Mouse (Mus musculus): Measurements from ENCODE around the gene Noc4l. TPM values are rescaled to one million over a fixed set of nuclear protein-coding genes. Genes with fewer than 3 reads are reported as not detected.

Gene Noc4l
- total RNA-seq (2022) = 10 to 100 TPM; 20.0 to 31.3 (median 24.7) TPM

DNA sequence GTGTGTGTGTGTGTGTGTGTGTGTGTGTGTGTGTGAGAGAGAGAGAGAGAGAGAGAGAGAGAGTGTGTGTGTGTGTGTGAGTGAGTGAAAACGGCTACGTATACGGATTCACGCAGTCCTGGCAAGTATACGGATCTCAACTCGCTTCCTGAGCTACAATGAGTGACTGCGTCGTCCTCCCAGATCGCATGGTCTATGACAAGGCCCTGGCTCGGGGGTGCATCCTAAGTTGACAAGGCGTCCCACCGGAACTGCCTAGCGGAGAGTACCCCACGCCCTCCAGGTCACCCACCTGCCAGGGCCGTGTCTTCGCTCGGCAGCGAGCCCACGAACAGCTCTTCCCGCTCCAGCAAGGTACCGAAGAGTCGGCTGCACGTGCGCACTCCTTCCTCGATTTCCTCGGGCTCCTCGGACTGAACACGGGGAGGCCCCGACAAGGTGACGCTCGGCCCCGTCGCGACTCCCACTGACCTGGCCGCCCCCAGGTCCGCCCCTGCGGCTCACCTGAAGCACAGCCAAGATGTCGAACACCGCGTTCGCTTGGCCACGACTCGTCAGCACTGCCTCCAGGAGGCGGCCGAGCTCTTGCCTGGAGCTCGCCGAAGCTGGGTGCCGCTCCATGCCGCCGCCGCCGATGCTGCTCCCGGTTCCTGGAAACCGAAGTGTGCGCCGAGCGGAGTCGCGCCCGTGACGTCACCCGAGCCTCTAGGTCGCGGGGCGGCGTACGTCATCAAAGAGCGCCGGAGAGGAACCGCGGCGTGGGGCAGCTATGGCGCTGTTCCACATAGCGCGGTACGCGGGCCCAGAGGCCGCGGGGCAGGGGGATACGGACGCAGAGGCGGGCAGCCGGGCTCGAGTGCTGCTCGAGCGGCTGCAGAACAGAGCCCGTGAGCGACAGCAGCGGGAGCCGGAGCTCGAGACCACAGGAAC is at the start of gene Noc4l, which contains the start of gene Ddx51:
Noc4l (minus strand) TSS at position 699 of the 930 bp plus-strand sequence.
Ddx51 (plus strand) TSS at position 733 of the 930 bp plus-strand sequence.
- DNase-seq (ENCODE audit: low spot score in 2 of 2) = peak; percentile 90 to 97

GRCm38 (mm10) chr5:110698617-110699016 is 45.4 kb upstream of the Noc4l start:
- no peak for DNase-seq (ENCODE audit: low spot score in 2 of 2)

- DNase-seq (ENCODE audit: low spot score in 2 of 2) = no peak
These were observed 28.8 kb upstream of the Noc4l start for GRCm38 (mm10) chr5:110682041-110682440.

DNA sequence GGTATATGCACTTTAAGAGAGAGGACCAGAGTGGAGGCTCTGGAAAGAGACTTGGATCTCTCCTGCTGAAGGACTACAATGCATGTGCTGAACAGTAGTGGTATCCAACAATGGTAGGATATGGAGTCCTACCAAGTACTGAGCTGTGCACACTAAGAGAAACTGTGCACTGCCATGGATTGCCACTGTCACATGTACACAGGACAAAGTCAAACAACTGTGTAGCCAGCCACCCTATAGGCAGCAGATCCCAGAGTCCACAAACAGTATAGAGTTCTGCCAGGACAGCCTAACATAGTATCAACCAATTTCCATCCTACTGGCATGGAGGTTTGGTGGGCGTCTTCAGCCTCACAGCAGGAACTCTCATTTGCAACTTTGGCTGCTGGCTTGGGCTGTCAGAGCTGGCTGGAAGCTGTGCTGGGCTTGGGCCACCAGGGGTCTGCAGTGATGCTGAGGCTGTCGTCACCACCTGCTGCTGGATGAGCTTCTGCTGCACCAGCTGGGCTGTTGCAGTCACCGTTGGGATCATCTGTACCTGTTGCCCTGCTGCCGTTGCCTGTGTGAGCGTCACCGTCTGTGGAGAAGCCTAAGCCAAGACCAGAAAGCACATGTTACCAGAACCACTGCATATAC is 12.4 kb upstream of the Noc4l start:
- DNase-seq (ENCODE audit: low spot score in 2 of 2) = no peak

DNA sequence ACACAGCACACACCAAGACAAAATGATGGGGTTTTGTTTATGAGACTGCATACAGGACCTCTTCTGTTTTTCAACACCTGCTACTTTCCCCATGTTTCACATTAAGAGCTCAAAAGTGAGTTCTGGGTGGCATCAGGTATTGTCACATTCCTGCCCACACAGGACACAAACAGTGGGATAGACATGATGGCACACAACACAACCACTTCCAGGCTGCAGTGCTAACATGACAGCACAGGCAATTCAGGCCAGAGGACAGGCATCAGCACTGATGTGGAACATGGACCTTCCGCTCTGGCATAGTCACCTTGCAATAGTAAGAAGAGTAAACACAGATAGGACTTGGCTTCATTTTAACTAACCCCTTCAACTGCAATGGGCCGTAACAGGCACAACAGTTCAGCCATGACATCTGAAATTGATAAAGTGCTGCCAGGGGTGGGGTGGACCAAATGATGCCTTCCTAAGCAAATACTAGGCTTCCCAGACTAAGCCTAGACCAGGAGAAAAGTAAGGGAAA is 11.6 kb upstream of the Noc4l start:
- no peak for DNase-seq (ENCODE audit: low spot score in 2 of 2)

GRCm38 (mm10) chr5:110664041-110664440 is 10.8 kb upstream of the Noc4l start:
- no peak for DNase-seq (ENCODE audit: low spot score in 2 of 2)

DNA sequence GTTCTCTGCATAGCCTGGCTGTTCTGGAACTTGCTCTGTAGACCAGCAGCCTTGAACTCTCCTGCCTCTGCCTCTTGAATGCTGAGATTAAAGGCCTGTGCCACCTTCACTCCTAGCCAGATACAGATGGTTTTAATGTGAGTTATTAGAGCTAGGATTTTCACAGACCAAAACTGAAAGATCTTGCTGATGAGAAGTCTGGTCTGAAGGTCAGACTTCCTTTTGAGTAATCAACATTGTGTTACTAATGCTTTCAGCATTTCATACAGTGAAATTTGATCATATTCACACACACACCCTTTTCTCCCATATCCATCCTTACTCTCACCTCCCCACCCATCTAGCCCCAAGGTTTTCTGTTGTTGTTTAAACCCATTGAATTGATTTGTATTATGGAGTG is 6.5 kb upstream of the Noc4l start:
- no peak for DNase-seq (ENCODE audit: low spot score in 2 of 2)

DNA sequence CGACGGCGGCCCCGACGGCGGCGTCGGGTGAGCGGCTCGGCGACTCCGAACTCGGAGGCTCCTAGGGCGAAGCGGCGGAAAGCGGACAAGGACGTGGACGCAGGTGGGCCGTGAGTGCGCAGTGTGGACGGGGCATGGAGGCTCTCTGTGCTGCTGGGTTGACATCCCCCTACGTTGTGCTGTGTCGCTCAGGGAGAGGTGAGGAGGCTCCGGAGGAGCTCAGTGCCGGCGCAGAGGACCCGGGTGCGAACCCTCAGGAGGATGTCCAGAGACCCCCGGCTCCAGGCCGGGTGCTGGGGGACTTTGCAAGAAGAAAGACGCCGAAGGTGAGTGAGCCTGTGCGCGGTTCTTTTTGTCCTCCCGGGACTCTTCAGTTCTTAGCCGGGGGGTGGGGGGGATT is 469 bp upstream of the Noc4l start:
- no peak for DNase-seq (ENCODE audit: low spot score in 2 of 2)

DNA sequence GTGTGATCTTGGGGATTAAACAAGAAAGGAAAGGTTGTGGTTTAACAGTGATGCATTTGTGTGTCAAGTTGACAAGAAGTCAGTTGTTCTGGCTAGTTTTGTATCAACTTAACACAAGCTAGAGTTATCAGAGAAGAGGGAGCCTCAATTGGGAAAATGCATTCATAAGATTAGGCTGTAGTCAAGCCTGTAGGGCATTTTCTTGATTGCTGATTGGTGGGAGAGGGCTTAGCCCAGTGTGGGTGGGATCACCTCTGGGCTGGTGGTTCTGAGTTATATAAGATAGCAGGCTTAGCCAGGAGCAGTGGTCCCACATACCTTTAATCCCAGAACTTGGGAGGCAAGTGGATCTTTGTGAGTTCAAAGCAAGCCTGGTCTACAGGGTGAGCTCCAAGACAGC is 6.8 kb downstream of the Noc4l start:
- DNase-seq (ENCODE audit: low spot score in 2 of 2) = no peak

- DNase-seq (ENCODE audit: low spot score in 2 of 2) = peak; percentile 27 to 78
These were observed 13.8 kb downstream of the Noc4l start for GRCm38 (mm10) chr5:110639459-110639858.

DNA sequence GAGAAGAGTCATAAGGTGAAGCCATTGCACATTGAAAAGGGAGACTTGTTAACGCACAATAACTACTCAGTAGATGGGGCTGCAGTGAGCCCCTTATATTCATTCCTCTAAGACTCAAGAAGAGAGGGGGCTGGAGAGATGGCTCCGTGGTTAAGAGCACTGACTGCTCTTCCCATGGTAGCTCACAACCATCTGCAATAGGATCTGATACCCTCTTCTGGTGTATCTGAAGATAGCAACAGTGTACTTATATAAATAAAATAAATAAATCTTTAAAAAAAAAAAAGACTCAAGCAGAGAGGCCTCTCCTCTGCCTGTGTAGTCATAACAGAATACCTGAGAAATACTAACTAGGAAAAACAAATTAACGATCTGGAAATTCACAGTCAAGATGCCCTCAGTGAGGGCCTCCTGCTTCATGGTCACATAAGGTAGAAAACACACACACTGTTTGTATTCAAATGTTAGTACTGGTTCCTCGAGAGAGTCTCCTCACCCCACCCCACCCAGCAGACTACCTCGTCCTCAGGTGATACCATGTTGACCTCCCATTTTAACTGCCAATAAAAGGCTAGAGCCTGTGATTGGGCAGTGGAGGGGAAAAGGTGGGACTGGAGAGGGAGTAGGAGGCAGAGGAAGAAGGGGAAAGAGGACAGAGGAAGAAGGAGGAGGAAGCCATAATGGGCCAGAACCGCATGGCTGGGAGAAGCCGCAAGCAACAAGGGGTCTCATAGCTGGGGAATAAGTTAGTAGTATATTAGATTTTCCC is 14.7 kb downstream of the Noc4l start:
- no peak for DNase-seq (ENCODE audit: low spot score in 2 of 2)

GRCm38 (mm10) chr5:110635951-110636707 is 17.1 kb downstream of the Noc4l start:
- no peak for DNase-seq (ENCODE audit: low spot score in 2 of 2)

DNA sequence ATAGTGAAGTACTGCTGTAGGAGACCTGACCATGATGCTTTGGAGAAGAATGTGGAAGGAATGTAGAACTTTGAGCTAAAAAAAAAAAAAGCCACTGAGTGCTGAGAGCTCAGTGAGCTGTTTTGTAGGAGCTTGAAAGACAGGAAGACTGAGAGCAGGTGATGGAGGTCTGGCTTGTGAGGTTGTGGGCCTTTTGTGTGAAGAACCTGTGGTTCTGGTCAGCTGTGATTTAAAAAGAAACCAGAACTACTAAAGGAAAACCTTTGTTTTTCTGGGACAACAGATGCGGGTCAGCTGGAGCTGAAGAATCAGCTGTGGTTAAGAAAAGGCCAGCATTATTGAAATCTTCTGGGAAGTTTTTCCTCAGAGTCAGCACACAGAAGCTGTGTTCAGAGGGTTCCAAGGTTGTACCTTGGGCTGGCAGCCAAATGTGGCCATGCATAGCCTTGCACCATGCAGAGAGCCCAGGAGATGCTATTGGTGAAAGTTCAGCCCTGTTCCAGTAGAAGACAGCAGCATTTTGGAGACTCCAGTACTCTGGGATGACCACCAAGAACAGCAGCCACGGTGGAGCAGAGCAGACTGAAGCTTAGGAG is 23.6 kb downstream of the Noc4l start:
- no peak for DNase-seq (ENCODE audit: low spot score in 2 of 2)

- DNase-seq (ENCODE audit: low spot score in 2 of 2) = no peak
These were observed 25.1 kb downstream of the Noc4l start for GRCm38 (mm10) chr5:110628156-110628555.

DNA sequence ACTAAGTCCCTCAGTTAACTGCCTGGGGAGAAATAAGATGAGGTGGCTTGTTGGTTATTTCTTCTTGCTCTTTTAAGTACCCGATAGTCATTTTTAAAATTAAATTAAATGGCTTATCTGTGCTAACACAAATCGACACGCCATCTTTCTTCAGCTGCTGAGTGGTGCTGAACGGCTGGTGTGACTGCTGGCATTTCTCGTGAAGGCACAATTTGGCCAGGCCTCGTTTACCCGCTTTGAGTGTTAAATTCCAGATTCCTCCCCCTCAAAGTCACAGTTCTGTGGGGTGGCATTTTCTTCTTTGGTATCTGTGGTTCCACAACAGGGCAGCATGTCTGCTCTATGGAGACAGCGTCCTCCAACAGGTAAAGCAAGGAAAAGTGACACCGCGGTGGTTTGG is 25.9 kb downstream of the Noc4l start:
- DNase-seq (ENCODE audit: low spot score in 2 of 2) = no peak

- no peak for DNase-seq (ENCODE audit: low spot score in 2 of 2)
These were observed 28.9 kb downstream of the Noc4l start for GRCm38 (mm10) chr5:110624319-110624718.

DNA sequence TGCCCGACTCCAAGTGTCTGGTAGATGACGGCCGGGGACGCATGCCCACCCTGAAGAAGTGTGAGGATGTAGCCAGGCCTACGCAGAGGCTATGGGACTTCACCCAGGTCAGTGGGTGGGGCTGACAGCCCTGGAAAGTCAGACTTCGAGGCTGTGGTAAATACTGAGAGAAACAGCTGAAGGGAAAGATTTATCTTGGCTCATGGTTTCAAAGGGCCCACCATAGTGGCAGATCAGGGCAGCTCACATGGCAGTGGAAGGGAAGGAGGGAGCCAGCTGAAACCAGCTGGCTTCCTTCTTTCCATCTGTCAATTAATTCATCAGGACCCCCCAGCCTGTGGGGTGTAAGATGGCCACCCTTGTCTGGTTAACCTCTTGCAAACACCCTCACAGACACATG is 34.0 kb downstream of the Noc4l start:
- no peak for DNase-seq (ENCODE audit: low spot score in 2 of 2)

GRCm38 (mm10) chr5:110611435-110612158 is 41.6 kb downstream of the Noc4l start:
- no peak for DNase-seq (ENCODE audit: low spot score in 2 of 2)

DNA sequence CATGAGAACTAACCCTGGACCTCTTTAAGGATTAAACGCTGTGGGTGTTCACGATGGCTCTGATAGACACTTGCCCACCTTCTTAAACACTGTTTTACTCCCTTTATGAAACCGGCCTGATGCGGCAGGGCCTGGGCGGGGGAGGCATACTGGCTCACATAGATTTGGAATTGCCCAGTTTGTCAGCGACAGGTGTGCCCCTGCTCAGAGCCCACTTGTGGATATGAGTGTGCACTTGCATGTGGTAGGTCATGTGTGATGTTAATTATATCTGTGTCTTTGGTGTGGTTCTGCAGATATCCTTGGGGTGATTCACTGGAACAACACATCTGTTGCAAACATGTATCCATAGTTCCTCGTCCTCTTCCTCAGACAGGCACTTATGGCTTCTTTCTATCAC is 42.7 kb downstream of the Noc4l start:
- DNase-seq (ENCODE audit: low spot score in 2 of 2) = no peak

DNA sequence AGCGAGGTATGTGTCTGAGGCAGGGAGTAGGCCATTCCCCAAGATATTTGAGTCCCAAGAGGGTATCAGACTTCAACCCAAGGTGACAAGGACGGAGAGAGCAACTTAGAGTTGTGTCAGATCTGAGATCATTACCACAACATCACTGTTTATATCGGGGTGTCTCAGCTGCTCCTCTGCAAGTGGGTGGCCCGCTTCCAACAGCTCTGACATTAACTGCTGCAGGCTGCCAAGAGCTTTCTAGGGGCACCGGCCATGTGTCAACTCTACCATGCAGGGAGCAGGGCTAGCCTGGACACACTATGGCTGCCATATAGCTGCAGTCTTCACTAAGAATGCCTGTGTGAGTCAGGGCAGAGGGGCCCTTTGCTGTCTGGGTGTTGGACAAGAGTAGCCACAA is 43.3 kb downstream of the Noc4l start:
- DNase-seq (ENCODE audit: low spot score in 2 of 2) = no peak

All from left cerebral cortex, adult 8-10 months (tissue).